Mouse (Mus musculus): ENCODE measurements around the gene C9. TPM values are rescaled to one million over a fixed set of nuclear protein-coding genes. Genes with fewer than 3 reads are reported as not detected.

The C9 gene
- polyA plus RNA-seq, 1 experiment = not detected

- no peaks in the 10 kb centered on the region for H3K36me3 ChIP-seq (ENCODE audit: control insufficient read depth)
- H3K4me1 ChIP-seq (ENCODE audit: control insufficient read depth) = peaks cover 8% of the 10 kb centered on the region
- no peaks in the 10 kb centered on the region for H3K9me3 ChIP-seq (ENCODE audit: control insufficient read depth, low read length)
- no peak overlapping the region for H3K4me3 ChIP-seq (replicated peaks)
- no peaks in the 10 kb centered on the region for H3K27me3 ChIP-seq (ENCODE audit: control insufficient read depth)
- TF ChIP-seq TAL1 (IDR thresholded peaks at IDR 0.05; ENCODE audit: low read length) (no peak), GATA1 (IDR thresholded peaks at IDR 0.05; ENCODE audit: low read length) (no peak)
Observed at GRCm38 (mm10) chr15:6539639-6540338, 94.7 kb downstream of the C9 start.

Other genes starting within 250 kb of the C9 start
- 0.02 TPM in 1 of 2 replicates, not detected in the other for gene Dab2, start 145.5 kb upstream of the C9 start, polyA plus RNA-seq (2012)
- gene Fyb, start 77.5 kb downstream of the C9 start, polyA plus RNA-seq (2012) = 15.8 and 39.5 TPM in 2 replicates

Data from erythroblast, embryonic 14.5 days (primary cell).